Mouse (Mus musculus): ENCODE data around the gene Krt87. TPM values are rescaled to one million over a fixed set of nuclear protein-coding genes. Genes with fewer than 3 reads are reported as not detected.

The Krt87 gene
- polyA plus RNA-seq, 1 experiment from 2014 or later: not detected

- Histone ChIP-seq H3K4me2 (ENCODE audit: low read length) (no peak overlapping the region), H3K4me3 (ENCODE audit: low read depth, low read length) (no peak overlapping the region), H3K27me3 (replicated peaks; ENCODE audit: control insufficient read depth, insufficient read depth, low read length) (no peaks in the 10 kb centered on the region), H3K9me3 (ENCODE audit: control insufficient read depth, low read length) (no peaks in the 10 kb centered on the region), H3K9ac (ENCODE audit: low read length) (no peak overlapping the region), H3K27ac (ENCODE audit: low read depth) (no peak overlapping the region), H3K4me1 (replicated peaks; ENCODE audit: control insufficient read depth, insufficient read depth, low read length) (no peaks in the 10 kb centered on the region), H3K36me3 (ENCODE audit: control insufficient read depth, insufficient read depth, low read length) (no peaks in the 10 kb centered on the region)
- ATAC-seq (replicated peaks; ENCODE audit: low FRiP score, low TSS enrichment, low read depth) (no peak), DNase-seq (ENCODE audit: low spot score) (no peak)
- WGBS: 72% methylated on average over 11 of the region's 11 CpGs
These were observed 8.0 kb upstream of the Krt87 start for GRCm38 (mm10) chr15:101446572-101446971.

- Histone ChIP-seq H3K27me3 (replicated peaks; ENCODE audit: control insufficient read depth, insufficient read depth, low read length) (peaks cover 30% of the 10 kb centered on the region), H3K9me3 (ENCODE audit: control insufficient read depth, low read length) (no peaks in the 10 kb centered on the region), H3K4me1 (replicated peaks; ENCODE audit: control insufficient read depth, insufficient read depth, low read length) (no peaks in the 10 kb centered on the region; the same call in 1 of the 2 replicates), H3K4me2 (ENCODE audit: low read length) (no peak overlapping the region), H3K4me3 (ENCODE audit: low read depth, low read length) (no peak overlapping the region), H3K27ac (ENCODE audit: low read depth) (no peak overlapping the region), H3K9ac (ENCODE audit: low read length) (no peak overlapping the region), H3K36me3 (ENCODE audit: control insufficient read depth, insufficient read depth, low read length) (no peaks in the 10 kb centered on the region)
- no peak for DNase-seq (ENCODE audit: low spot score)
- ATAC-seq (replicated peaks; ENCODE audit: low FRiP score, low TSS enrichment, low read depth): no peak
- 72% methylated on average over 4 of the region's 4 CpGs for WGBS
These were observed 2.2 kb upstream of the Krt87 start for GRCm38 (mm10) chr15:101440837-101441236.

GRCm38 (mm10) chr15:101436611-101437010 is 2.0 kb downstream of the Krt87 start:
- 88% methylated on average over 7 of the region's 7 CpGs for WGBS
- no peak overlapping the region for H3K4me2 ChIP-seq (ENCODE audit: low read length)
- no peak overlapping the region for H3K27ac ChIP-seq (ENCODE audit: low read depth)
- H3K9ac ChIP-seq (ENCODE audit: low read length): no peak overlapping the region
- peaks cover 30% of the 10 kb centered on the region for H3K27me3 ChIP-seq (replicated peaks; ENCODE audit: control insufficient read depth, insufficient read depth, low read length)
- H3K9me3 ChIP-seq (ENCODE audit: control insufficient read depth, low read length): no peaks in the 10 kb centered on the region
- H3K4me3 ChIP-seq (ENCODE audit: low read depth, low read length): no peak overlapping the region
- H3K4me1 ChIP-seq (replicated peaks; ENCODE audit: control insufficient read depth, insufficient read depth, low read length): no peaks in the 10 kb centered on the region; the same call in 1 of the 2 replicates
- no peak for DNase-seq (ENCODE audit: low spot score)
- ATAC-seq (replicated peaks; ENCODE audit: low FRiP score, low TSS enrichment, low read depth): no peak
- no peaks in the 10 kb centered on the region for H3K36me3 ChIP-seq (ENCODE audit: control insufficient read depth, insufficient read depth, low read length)

GRCm38 (mm10) chr15:101424914-101425313 is 13.7 kb downstream of the Krt87 start:
- H3K4me1 ChIP-seq (replicated peaks; ENCODE audit: control insufficient read depth, insufficient read depth, low read length): 0 out of 2 replicates have a peak, but pooled peaks cover 4% of the 10 kb centered on the region
- 26% methylated on average over 5 of the region's 5 CpGs for WGBS
- no peak for ATAC-seq (replicated peaks; ENCODE audit: low FRiP score, low TSS enrichment, low read depth)
- H3K9me3 ChIP-seq (ENCODE audit: control insufficient read depth, low read length): no peaks in the 10 kb centered on the region
- no peak overlapping the region for H3K4me2 ChIP-seq (ENCODE audit: low read length)
- no peak overlapping the region for H3K27ac ChIP-seq (ENCODE audit: low read depth)
- no peak for DNase-seq (ENCODE audit: low spot score)
- no peak overlapping the region for H3K4me3 ChIP-seq (ENCODE audit: low read depth, low read length)
- H3K9ac ChIP-seq (ENCODE audit: low read length): no peak overlapping the region
- H3K36me3 ChIP-seq (ENCODE audit: control insufficient read depth, insufficient read depth, low read length): no peaks in the 10 kb centered on the region
- no peaks in the 10 kb centered on the region for H3K27me3 ChIP-seq (replicated peaks; ENCODE audit: control insufficient read depth, insufficient read depth, low read length)

GRCm38 (mm10) chr15:101420903-101421302 is 17.7 kb downstream of the Krt87 start:
- DNase-seq (ENCODE audit: low spot score): no peak
- no peak for ATAC-seq (replicated peaks; ENCODE audit: low FRiP score, low TSS enrichment, low read depth)
- no peaks in the 10 kb centered on the region for H3K36me3 ChIP-seq (ENCODE audit: control insufficient read depth, insufficient read depth, low read length)

GRCm38 (mm10) chr15:101418950-101419349 is 19.7 kb downstream of the Krt87 start:
- no peak for DNase-seq (ENCODE audit: low spot score)
- H3K4me3 ChIP-seq (ENCODE audit: low read depth, low read length): no peak overlapping the region
- WGBS: 77% methylated on average over 4 of the region's 4 CpGs

More at GRCm38 (mm10) chr15:101420903-101421302, 17.7 kb downstream of the Krt87 start:
- Histone ChIP-seq H3K27ac (ENCODE audit: low read depth) (no peak overlapping the region), H3K9me3 (ENCODE audit: control insufficient read depth, low read length) (no peaks in the 10 kb centered on the region), H3K4me1 (replicated peaks; ENCODE audit: control insufficient read depth, insufficient read depth, low read length) (0 out of 2 replicates have a peak, but pooled peaks cover 6% of the 10 kb centered on the region), H3K4me3 (ENCODE audit: low read depth, low read length) (no peak overlapping the region), H3K27me3 (replicated peaks; ENCODE audit: control insufficient read depth, insufficient read depth, low read length) (no peaks in the 10 kb centered on the region), H3K4me2 (ENCODE audit: low read length) (no peak overlapping the region), H3K9ac (ENCODE audit: low read length) (no peak overlapping the region)
- 60% methylated on average over 6 of the region's 6 CpGs for WGBS

GRCm38 (mm10) chr15:101414807-101415565 is 23.6 kb downstream of the Krt87 start:
- Histone ChIP-seq H3K9me3 (ENCODE audit: control insufficient read depth, low read length) (no peaks in the 10 kb centered on the region), H3K4me2 (ENCODE audit: low read length) (no peak overlapping the region), H3K27me3 (replicated peaks; ENCODE audit: control insufficient read depth, insufficient read depth, low read length) (peaks cover 8% of the 10 kb centered on the region; the same call in 1 of the 2 replicates), H3K9ac (ENCODE audit: low read length) (no peak overlapping the region), H3K36me3 (ENCODE audit: control insufficient read depth, insufficient read depth, low read length) (no peaks in the 10 kb centered on the region), H3K4me1 (replicated peaks; ENCODE audit: control insufficient read depth, insufficient read depth, low read length) (0 out of 2 replicates have a peak, but pooled peaks cover 5% of the 10 kb centered on the region), H3K4me3 (ENCODE audit: low read depth, low read length) (no peak overlapping the region), H3K27ac (ENCODE audit: low read depth) (no peak overlapping the region)
- no peak for DNase-seq (ENCODE audit: low spot score)
- peak; percentile 61 for ATAC-seq (replicated peaks; ENCODE audit: low FRiP score, low TSS enrichment, low read depth)
- WGBS: 40% methylated on average over 11 of the region's 11 CpGs

More at GRCm38 (mm10) chr15:101418950-101419349, 19.7 kb downstream of the Krt87 start:
- Histone ChIP-seq H3K4me1 (replicated peaks; ENCODE audit: control insufficient read depth, insufficient read depth, low read length) (0 out of 2 replicates have a peak, but pooled peaks cover 3% of the 10 kb centered on the region), H3K9me3 (ENCODE audit: control insufficient read depth, low read length) (no peaks in the 10 kb centered on the region), H3K27ac (ENCODE audit: low read depth) (no peak overlapping the region), H3K36me3 (ENCODE audit: control insufficient read depth, insufficient read depth, low read length) (no peaks in the 10 kb centered on the region), H3K4me2 (ENCODE audit: low read length) (no peak overlapping the region), H3K27me3 (replicated peaks; ENCODE audit: control insufficient read depth, insufficient read depth, low read length) (no peaks in the 10 kb centered on the region), H3K9ac (ENCODE audit: low read length) (no peak overlapping the region)
- ATAC-seq (replicated peaks; ENCODE audit: low FRiP score, low TSS enrichment, low read depth): no peak

GRCm38 (mm10) chr15:101413916-101414635 is 24.5 kb downstream of the Krt87 start:
- H3K9ac ChIP-seq (ENCODE audit: low read length): no peak overlapping the region
- H3K9me3 ChIP-seq (ENCODE audit: control insufficient read depth, low read length): no peaks in the 10 kb centered on the region
- H3K27me3 ChIP-seq (replicated peaks; ENCODE audit: control insufficient read depth, insufficient read depth, low read length): peaks cover 8% of the 10 kb centered on the region; the same call in 1 of the 2 replicates
- no peak overlapping the region for H3K27ac ChIP-seq (ENCODE audit: low read depth)
- H3K36me3 ChIP-seq (ENCODE audit: control insufficient read depth, insufficient read depth, low read length): no peaks in the 10 kb centered on the region
- H3K4me3 ChIP-seq (ENCODE audit: low read depth, low read length): no peak overlapping the region
- no peak overlapping the region; the same call in 1 of the 2 replicates for H3K4me2 ChIP-seq (ENCODE audit: low read length)
- H3K4me1 ChIP-seq (replicated peaks; ENCODE audit: control insufficient read depth, insufficient read depth, low read length): 0 out of 2 replicates have a peak, but pooled peaks cover 3% of the 10 kb centered on the region
- ATAC-seq (replicated peaks; ENCODE audit: low FRiP score, low TSS enrichment, low read depth) (no peak), DNase-seq (ENCODE audit: low spot score) (no peak)
- WGBS: 36% methylated on average over 7 of the region's 7 CpGs
